Mouse (Mus musculus) embryonic fibroblast, embryonic 13.5 days (primary cell): Measurements from ENCODE around the gene Twnk. TPM values are rescaled to one million over a fixed set of nuclear protein-coding genes. Genes with fewer than 3 reads are reported as not detected.

Experiments
- H3K27ac ChIP-seq: 2 replicates; pipeline ENCODE4 v1.5.1; 2012; ENCODE audit warnings: low read length, control low read depth, inconsistent platforms; ENCODE audit not compliant: insufficient read depth
- H3K4me1 ChIP-seq: 2 replicates; pipeline ENCODE4 v1.6.1; 2011; ENCODE audit warnings: low read length; ENCODE audit not compliant: control insufficient read depth, insufficient read depth
- H3K4me3 ChIP-seq: 2 replicates; pipeline ENCODE4 v1.5.1; 2011; ENCODE audit warnings: mild to moderate bottlenecking, control low read depth, low read length; ENCODE audit not compliant: insufficient read depth
- CTCF ChIP-seq: IDR thresholded peaks from 2 replicates; pipeline ENCODE4 v1.5.1; 2011; ENCODE audit warnings: mild to moderate bottlenecking, control low read depth, low read length, moderate library complexity, borderline replicate concordance; ENCODE audit not compliant: insufficient read depth
- POLR2A ChIP-seq: IDR thresholded peaks from 2 replicates; pipeline ENCODE4 v1.6.1; 2011; ENCODE audit warnings: low read depth, mild to moderate bottlenecking, control low read depth, low read length, moderate library complexity
- polyA plus RNA-seq: library from polyadenylated mRNA; stranded (reverse); fragments of >200 nt; gene quantifications from 2 replicates; pipeline ENCODE4 v1.2.4, GENCODE M21; 2011; ENCODE audit warnings: low read depth; ENCODE audit not compliant: missing spikeins, insufficient read length

The Twnk gene
- polyA plus RNA-seq, 1 experiment: 7.8 TPM

DNA sequence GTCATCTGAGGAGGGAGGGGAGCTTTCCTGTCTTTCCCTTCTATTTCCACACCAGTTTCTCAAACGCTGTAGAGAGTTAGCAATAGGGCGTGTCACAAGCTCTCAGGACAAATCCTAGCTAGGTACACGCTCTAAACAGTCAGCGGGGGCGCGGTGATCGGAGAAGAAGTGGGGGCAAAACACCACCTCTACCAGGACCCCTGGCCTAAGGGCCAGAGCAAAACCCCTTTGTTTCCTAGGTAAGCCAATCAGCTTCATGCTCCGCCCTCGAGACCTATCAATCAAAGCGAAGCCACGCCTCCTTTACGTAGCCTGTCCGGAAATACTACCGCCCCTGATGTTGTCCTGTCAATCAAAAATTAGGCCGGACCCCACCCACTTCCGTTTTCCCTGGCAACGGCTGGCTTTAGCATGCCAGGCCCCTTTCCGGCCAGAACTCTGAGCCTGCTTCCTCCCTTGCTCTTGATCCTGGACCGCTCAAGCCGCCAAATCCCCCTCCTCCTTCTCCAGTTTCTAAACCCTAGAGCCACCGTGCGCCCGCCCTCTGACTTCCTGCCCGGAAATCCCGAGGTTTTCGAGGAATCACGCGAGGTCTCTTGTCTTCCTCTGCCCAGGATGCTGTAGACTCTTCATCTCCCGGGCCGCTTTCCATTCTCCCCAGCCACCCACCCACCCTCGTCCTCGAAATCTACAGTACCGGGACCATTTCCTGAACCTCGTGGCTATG is 52.8 kb downstream of the Twnk start:
- peak overlapping the region; percentile 94 for H3K27ac ChIP-seq
- peaks cover 13% of the 10 kb centered on the region for H3K4me1 ChIP-seq
- TF ChIP-seq CTCF (no peak), POLR2A (peak; percentile 81)
- peak overlapping the region; percentile 80 for H3K4me3 ChIP-seq

DNA sequence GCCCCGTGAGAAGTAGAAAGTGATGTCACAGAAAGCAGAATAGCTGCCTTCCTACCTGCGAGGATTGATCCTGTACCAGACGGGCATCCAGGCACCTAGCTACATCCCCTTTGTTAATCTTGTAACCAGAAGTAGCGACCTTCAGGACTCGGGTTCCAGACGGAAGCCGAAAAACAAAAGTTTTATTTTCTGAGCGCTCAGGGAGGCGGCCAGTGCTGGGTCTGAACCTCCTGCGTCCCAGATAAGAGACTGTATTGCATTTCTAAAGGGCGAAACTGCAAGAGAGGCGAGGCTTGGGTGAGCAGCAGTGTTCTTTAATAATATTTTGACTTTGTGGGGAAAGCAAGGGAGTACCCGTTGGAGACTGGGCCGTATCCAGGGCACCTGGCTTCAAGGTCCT is 53.4 kb downstream of the Twnk start:
- peaks cover 13% of the 10 kb centered on the region for H3K4me1 ChIP-seq
- peak overlapping the region; percentile 80 for H3K4me3 ChIP-seq
- peak overlapping the region; percentile 94 for H3K27ac ChIP-seq
- TF ChIP-seq POLR2A: no peak
- TF ChIP-seq CTCF: no peak

Other genes with a start within 250 kb of the Twnk start
- gene Pax2, start 249.6 kb upstream of the Twnk start, polyA plus RNA-seq: not detected in 2 replicates
- gene Slf2, start 74.5 kb upstream of the Twnk start, polyA plus RNA-seq: 24.5 and 28.0 TPM in 2 replicates
- gene Sema4g, start 16.6 kb upstream of the Twnk start, polyA plus RNA-seq: 3.4 and 4.9 TPM in 2 replicates
- 31.1 and 36.9 TPM in 2 replicates for gene Mrpl43, start 779 bp downstream of the Twnk start, polyA plus RNA-seq
- 54.1 and 62.0 TPM in 2 replicates for gene Lzts2, start 8.8 kb downstream of the Twnk start, polyA plus RNA-seq
- gene Pdzd7, start 40.1 kb downstream of the Twnk start, polyA plus RNA-seq: 0.42 and 0.74 TPM in 2 replicates
- gene Sfxn3, start 41.8 kb downstream of the Twnk start, polyA plus RNA-seq: 94.9 and 96.8 TPM in 2 replicates
- 7.3 and 7.8 TPM in 2 replicates for gene Kazald1, start 69.6 kb downstream of the Twnk start, polyA plus RNA-seq
- not detected in 2 replicates for gene Tlx1, start 145.0 kb downstream of the Twnk start, polyA plus RNA-seq
- not detected in 2 replicates for gene Lbx1, start 230.1 kb downstream of the Twnk start, polyA plus RNA-seq